ENCODE assay signal across 12 mouse cellular contexts in genomic region chr5:149068247-149068740, GRCm38 (mm10).
DNase-seq lines count a peak whose midpoint lies in the region; ATAC-seq and TF ChIP-seq lines count a peak whose summit lies in the region.
"Had no signal": no experiment of that assay in that cellular context is flagged by ENCODE, and none has a peak within 500 bp of the region (broad histone marks: within the 10 kb centered on the region; RNA-seq: fewer than 3 reads in every experiment).

No protein-coding gene starts in this region.

- H3K4me1 ChIP-seq in heart, embryonic 14.5 days (ENCODE audit: control insufficient read depth in 2 of 2, insufficient read depth in 2 of 2, low read length in 2 of 2), result peaks cover 7 to 16% of the 10 kb centered on the region in 2 experiments
- no peaks in the 10 kb centered on the region for H3K4me1 ChIP-seq in heart, embryonic 11.5 days (ENCODE audit: control insufficient read depth, insufficient read depth, low read length)
- H3K4me1 ChIP-seq in brown adipose tissue, adult 24 weeks (ENCODE audit: control insufficient read depth, insufficient read depth, insufficient read length, low read length), result no peaks in the 10 kb centered on the region
- no peaks in the 10 kb centered on the region for H3K4me1 ChIP-seq in forebrain, embryonic 11.5 days (replicated peaks; ENCODE audit: control insufficient read depth, insufficient read depth, low read length)
- no peaks in the 10 kb centered on the region for H3K4me1 ChIP-seq in hindbrain, postnatal 0 days (ENCODE audit: insufficient read depth, low read length)

- H3K27me3 ChIP-seq in heart, embryonic 14.5 days (ENCODE audit: control insufficient read depth, insufficient read depth, low read length), result no peaks in the 10 kb centered on the region
- no peaks in the 10 kb centered on the region for H3K27me3 ChIP-seq in heart, embryonic 11.5 days (ENCODE audit: control insufficient read depth, insufficient read depth, low read length)
- H3K27me3 ChIP-seq in forebrain, embryonic 11.5 days (ENCODE audit: control insufficient read depth, insufficient read depth, low read length), result no peaks in the 10 kb centered on the region
- H3K27me3 ChIP-seq in hindbrain, postnatal 0 days (ENCODE audit: insufficient read depth, low read length), result no peaks in the 10 kb centered on the region

- no peak overlapping the region for H3K27ac ChIP-seq in heart, embryonic 14.5 days (replicated peaks in 1 of 2; ENCODE audit: control insufficient read depth in 1 of 2, insufficient read depth in 1 of 2, low read depth in 2 of 2, low read length in 2 of 2)
- H3K27ac ChIP-seq in heart, embryonic 11.5 days (ENCODE audit: low read depth, low read length), result no peak overlapping the region
- H3K27ac ChIP-seq in brown adipose tissue, adult 24 weeks (replicated peaks; ENCODE audit: low read depth, low read length), result no peak overlapping the region
- H3K27ac ChIP-seq in macrophage, result no peak overlapping the region
- no peak overlapping the region for H3K27ac ChIP-seq in forebrain, embryonic 11.5 days (ENCODE audit: low read depth, low read length)
- no peak overlapping the region for H3K27ac ChIP-seq in hindbrain, postnatal 0 days

- DNase-seq in CD4-positive helper T cell, adult 2 months (ENCODE audit: low read depth, low spot score), result peak; percentile 26
- no peak for DNase-seq in forebrain, embryonic 11.5 days (ENCODE audit: low spot score)
- no peak for DNase-seq in hindbrain, postnatal 0 days (ENCODE audit: low spot score)
- no peak for DNase-seq in adrenal gland, postnatal 25 days
- DNase-seq: adrenal gland, adult 2 months; cerebellum, postnatal 14 days; gastrocnemius, postnatal 10 days had no signal

- no peak for ATAC-seq in heart, embryonic 14.5 days (ENCODE audit: insufficient number of reproducible peaks, insufficient read depth, low FRiP score, low read depth)
- ATAC-seq in heart, embryonic 11.5 days (replicated peaks; ENCODE audit: insufficient number of reproducible peaks, low FRiP score, low TSS enrichment), result no peak
- ATAC-seq in forebrain, embryonic 11.5 days (replicated peaks; ENCODE audit: low FRiP score), result no peak
- no peak for ATAC-seq in hindbrain, postnatal 0 days
- ATAC-seq: intestine, embryonic 16.5 days had no signal

- H3K4me3 ChIP-seq in heart, embryonic 14.5 days (ENCODE audit: control insufficient read depth in 1 of 2, insufficient read depth in 1 of 2, low read depth in 1 of 2, low read length in 2 of 2), result no peak overlapping the region
- no peak overlapping the region for H3K4me3 ChIP-seq in heart, embryonic 11.5 days (ENCODE audit: low read depth, low read length)
- H3K4me3 ChIP-seq in brown adipose tissue, adult 24 weeks (ENCODE audit: insufficient read depth, low read depth, low read length), result peak overlapping the region; percentile 34; the same call in 1 of the 2 replicates
- peak overlapping the region; percentile 21; the same call in 1 of the 2 replicates for H3K4me3 ChIP-seq in macrophage (ENCODE audit: inconsistent target)
- no peak overlapping the region for H3K4me3 ChIP-seq in forebrain, embryonic 11.5 days (ENCODE audit: low read depth, low read length)
- no peak overlapping the region for H3K4me3 ChIP-seq in hindbrain, postnatal 0 days (ENCODE audit: low read length)

- WGBS in heart, embryonic 14.5 days, result 76% methylated on average over 17 of the region's 17 CpGs
- WGBS in heart, embryonic 11.5 days (ENCODE audit: insufficient replicate concordance), result 81% methylated on average over 17 of the region's 17 CpGs
- WGBS in macrophage (ENCODE audit: missing documents), result 7% methylated on average over 17 of the region's 17 CpGs
- 88% methylated on average over 17 of the region's 17 CpGs for WGBS in forebrain, embryonic 11.5 days
- 84% methylated on average over 17 of the region's 17 CpGs for WGBS in hindbrain, postnatal 0 days

- H3K9ac ChIP-seq in heart, embryonic 14.5 days (ENCODE audit: low read length), result no peak overlapping the region
- H3K9ac ChIP-seq in heart, embryonic 11.5 days (ENCODE audit: low read depth, low read length), result no peak overlapping the region
- no peak overlapping the region for H3K9ac ChIP-seq in forebrain, embryonic 11.5 days (ENCODE audit: low read length)
- H3K9ac ChIP-seq in hindbrain, postnatal 0 days (replicated peaks; ENCODE audit: low read length), result no peak overlapping the region

- H3K36me3 ChIP-seq in heart, embryonic 14.5 days (ENCODE audit: control insufficient read depth, insufficient read depth, low read length), result no peaks in the 10 kb centered on the region
- H3K36me3 ChIP-seq in heart, embryonic 11.5 days (ENCODE audit: control insufficient read depth, insufficient read depth, low read length), result no peaks in the 10 kb centered on the region
- no peaks in the 10 kb centered on the region for H3K36me3 ChIP-seq in macrophage (ENCODE audit: inconsistent target)
- H3K36me3 ChIP-seq in forebrain, embryonic 11.5 days (ENCODE audit: control insufficient read depth, insufficient read depth, low read length), result no peaks in the 10 kb centered on the region
- H3K36me3 ChIP-seq in hindbrain, postnatal 0 days (ENCODE audit: insufficient read depth, low read length), result no peaks in the 10 kb centered on the region

- H3K79me2 ChIP-seq in macrophage (ENCODE audit: inconsistent target), result no peaks in the 10 kb centered on the region

- TF ChIP-seq CTCF in hindbrain, postnatal 0 days (IDR thresholded peaks at IDR 0.05; ENCODE audit: low read depth), result no peak

- peak overlapping the region; percentile 38 for H3K4me2 ChIP-seq in heart, embryonic 14.5 days (ENCODE audit: low read length)
- no peak overlapping the region for H3K4me2 ChIP-seq in heart, embryonic 11.5 days
- no peak overlapping the region for H3K4me2 ChIP-seq in forebrain, embryonic 11.5 days (ENCODE audit: low read depth, low read length, severe bottlenecking)
- no peak overlapping the region for H3K4me2 ChIP-seq in hindbrain, postnatal 0 days (ENCODE audit: low read depth, low read length)

- no peaks in the 10 kb centered on the region for H3K9me3 ChIP-seq in heart, embryonic 14.5 days (ENCODE audit: control insufficient read depth, low read length)
- H3K9me3 ChIP-seq in heart, embryonic 11.5 days (replicated peaks; ENCODE audit: control insufficient read depth, low read length), result no peaks in the 10 kb centered on the region
- H3K9me3 ChIP-seq in forebrain, embryonic 11.5 days (ENCODE audit: control insufficient read depth, low read length), result no peaks in the 10 kb centered on the region
- no peaks in the 10 kb centered on the region for H3K9me3 ChIP-seq in hindbrain, postnatal 0 days (ENCODE audit: low read length)

Comparison
In these comparisons a context has a peak if more than half of its experiments do, and no peak if none do; other contexts are left out.
1. H3K4me3 ChIP-seq: peak in brown adipose tissue, adult 24 weeks (single experiment) and macrophage (single experiment); none in heart, embryonic 14.5 days (0 of 2), heart, embryonic 11.5 days (single experiment), forebrain, embryonic 11.5 days (single experiment) and hindbrain, postnatal 0 days (single experiment).